Mouse (Mus musculus): ENCODE measurements around the gene Mest. TPM values are rescaled to one million over a fixed set of nuclear protein-coding genes. Genes with fewer than 3 reads are reported as not detected.

The Mest gene
- polyA plus RNA-seq, 1 experiment from 2014 or later, result 2,098 TPM

- H3K36me3 ChIP-seq (ENCODE audit: insufficient read depth, low read length), result peaks cover 33% of the 10 kb centered on the region
- H3K4me2 ChIP-seq (replicated peaks; ENCODE audit: low read depth, low read length), result peak overlapping the region; percentile 52
- H3K4me1 ChIP-seq (ENCODE audit: insufficient read depth, low read length), result peaks cover 17% of the 10 kb centered on the region
- no peaks in the 10 kb centered on the region for H3K27me3 ChIP-seq (ENCODE audit: insufficient read depth, low read length)
- H3K9ac ChIP-seq (replicated peaks; ENCODE audit: low read length), result peak overlapping the region; percentile 43; the same call in 1 of the 2 replicates
- peak; percentile 18; the same call in 1 of the 2 replicates for ATAC-seq (ENCODE audit: low FRiP score, low TSS enrichment)
- peak overlapping the region; percentile 95 for H3K27ac ChIP-seq (ENCODE audit: low read length)
- peaks cover 55% of the 10 kb centered on the region for H3K9me3 ChIP-seq (ENCODE audit: low read length)
- H3K4me3 ChIP-seq (ENCODE audit: low read length), result peak overlapping the region; percentile 17; the same call in 1 of the 2 replicates
- 54% methylated on average over 13 of the region's 13 CpGs for WGBS
These were observed 13.0 kb downstream of the Mest start for GRCm38 (mm10) chr6:30736372-30736762.

DNA sequence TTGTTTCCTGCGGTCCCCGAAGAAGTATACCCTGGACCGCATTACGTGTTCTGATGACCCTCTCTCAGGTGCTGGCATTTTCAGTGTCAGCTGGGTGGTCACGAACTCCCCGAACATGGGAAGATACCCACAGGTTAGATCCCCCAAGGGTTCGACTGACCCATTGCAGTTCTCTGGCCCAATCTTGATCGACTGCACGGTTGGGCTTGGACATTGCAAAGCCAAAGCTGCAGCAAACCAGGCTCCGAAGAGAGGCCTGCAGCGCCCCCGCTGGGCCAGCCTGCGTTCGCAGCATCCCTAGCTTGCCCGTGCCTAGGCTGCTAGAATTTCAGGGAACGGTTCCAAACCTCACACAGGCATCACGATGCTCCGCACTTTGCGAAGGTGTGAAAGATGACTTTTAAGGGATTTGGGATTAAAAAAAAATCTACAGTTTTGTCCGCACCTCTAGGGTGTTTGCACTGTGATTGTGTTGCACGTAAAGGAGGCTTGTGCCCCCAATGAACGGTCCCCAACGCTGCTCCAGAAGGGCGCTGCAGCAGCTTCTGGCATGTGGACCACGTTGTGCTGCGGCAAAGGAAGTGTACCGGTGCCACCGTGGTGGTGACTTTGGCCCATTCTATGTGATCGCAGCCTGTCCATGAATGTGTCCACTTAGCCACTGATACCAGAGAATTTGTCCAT, 13.7 kb downstream of the Mest start:
- H3K9ac ChIP-seq (replicated peaks; ENCODE audit: low read length), result peak overlapping the region; percentile 43
- H3K4me3 ChIP-seq (ENCODE audit: low read length), result peak overlapping the region; percentile 65
- H3K4me1 ChIP-seq (ENCODE audit: insufficient read depth, low read length), result peaks cover 17% of the 10 kb centered on the region
- ATAC-seq (ENCODE audit: low FRiP score, low TSS enrichment), result peak; percentile 72
- H3K27ac ChIP-seq (ENCODE audit: low read length), result peak overlapping the region; percentile 95
- H3K4me2 ChIP-seq (replicated peaks; ENCODE audit: low read depth, low read length), result peak overlapping the region; percentile 52
- H3K27me3 ChIP-seq (ENCODE audit: insufficient read depth, low read length), result no peaks in the 10 kb centered on the region
- 48% methylated on average over 29 of the region's 29 CpGs for WGBS
- H3K9me3 ChIP-seq (ENCODE audit: low read length), result peaks cover 55% of the 10 kb centered on the region
- H3K36me3 ChIP-seq (ENCODE audit: insufficient read depth, low read length), result peaks cover 36% of the 10 kb centered on the region

GRCm38 (mm10) chr6:30737548-30738463, 14.5 kb downstream of the Mest start:
- Histone ChIP-seq H3K4me1 (ENCODE audit: insufficient read depth, low read length) (peaks cover 17% of the 10 kb centered on the region), H3K9me3 (ENCODE audit: low read length) (peaks cover 55% of the 10 kb centered on the region), H3K27ac (ENCODE audit: low read length) (peak overlapping the region; percentile 95), H3K9ac (replicated peaks; ENCODE audit: low read length) (peak overlapping the region; percentile 80), H3K4me2 (replicated peaks; ENCODE audit: low read depth, low read length) (peak overlapping the region; percentile 52), H3K36me3 (ENCODE audit: insufficient read depth, low read length) (peaks cover 43% of the 10 kb centered on the region), H3K27me3 (ENCODE audit: insufficient read depth, low read length) (no peaks in the 10 kb centered on the region), H3K4me3 (ENCODE audit: low read length) (peak overlapping the region; percentile 65)
- 47% methylated on average over 66 of the region's 66 CpGs for WGBS
- ATAC-seq (ENCODE audit: low FRiP score, low TSS enrichment), result peak; percentile 76

DNA sequence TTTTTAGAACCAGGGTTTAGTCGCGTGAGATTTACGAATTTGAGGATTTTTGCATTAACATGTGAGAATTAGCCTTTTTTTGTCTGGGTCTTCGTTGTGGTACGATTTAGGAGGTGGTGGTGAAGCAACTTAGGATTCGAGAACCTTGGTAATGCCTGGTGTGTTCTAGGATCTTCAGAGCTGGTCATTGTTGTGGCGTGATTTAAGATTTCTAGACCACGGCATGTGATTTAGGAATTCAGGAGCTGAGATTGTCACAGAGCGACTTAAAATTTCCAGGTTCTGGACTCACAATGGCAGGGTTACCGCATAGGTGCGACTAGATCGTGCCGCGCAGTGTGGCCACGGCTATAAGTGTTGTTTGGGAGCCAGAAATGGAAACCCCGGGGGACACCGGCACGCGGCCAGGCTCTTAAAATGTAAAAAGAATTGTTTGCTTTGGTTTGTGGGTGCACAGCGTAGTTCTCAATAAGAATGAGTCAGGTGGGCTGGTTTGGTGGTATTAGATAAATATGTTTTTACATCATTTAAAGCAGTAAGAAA, 15.2 kb downstream of the Mest start:
- peak overlapping the region; percentile 80 for H3K9ac ChIP-seq (replicated peaks; ENCODE audit: low read length)
- no peak for ATAC-seq (ENCODE audit: low FRiP score, low TSS enrichment)
- peaks cover 17% of the 10 kb centered on the region for H3K4me1 ChIP-seq (ENCODE audit: insufficient read depth, low read length)
- peak overlapping the region; percentile 52 for H3K4me2 ChIP-seq (replicated peaks; ENCODE audit: low read depth, low read length)
- H3K27me3 ChIP-seq (ENCODE audit: insufficient read depth, low read length), result no peaks in the 10 kb centered on the region
- WGBS, result 44% methylated on average over 20 of the region's 20 CpGs
- H3K27ac ChIP-seq (ENCODE audit: low read length), result peak overlapping the region; percentile 87
- H3K4me3 ChIP-seq (ENCODE audit: low read length), result peak overlapping the region; percentile 65
- peaks cover 50% of the 10 kb centered on the region for H3K36me3 ChIP-seq (ENCODE audit: insufficient read depth, low read length)
- peaks cover 55% of the 10 kb centered on the region for H3K9me3 ChIP-seq (ENCODE audit: low read length)

GRCm38 (mm10) chr6:30739177-30739747, 15.9 kb downstream of the Mest start:
- peak overlapping the region; percentile 65 for H3K4me3 ChIP-seq (ENCODE audit: low read length)
- peaks cover 12% of the 10 kb centered on the region for H3K4me1 ChIP-seq (ENCODE audit: insufficient read depth, low read length)
- peaks cover 55% of the 10 kb centered on the region for H3K9me3 ChIP-seq (ENCODE audit: low read length)
- H3K4me2 ChIP-seq (replicated peaks; ENCODE audit: low read depth, low read length), result peak overlapping the region; percentile 52
- 48% methylated on average over 10 of the region's 10 CpGs for WGBS
- peak overlapping the region; percentile 87 for H3K27ac ChIP-seq (ENCODE audit: low read length)
- peaks cover 53% of the 10 kb centered on the region for H3K36me3 ChIP-seq (ENCODE audit: insufficient read depth, low read length)
- no peak for ATAC-seq (ENCODE audit: low FRiP score, low TSS enrichment)
- H3K9ac ChIP-seq (replicated peaks; ENCODE audit: low read length), result peak overlapping the region; percentile 80
- H3K27me3 ChIP-seq (ENCODE audit: insufficient read depth, low read length), result no peaks in the 10 kb centered on the region

DNA sequence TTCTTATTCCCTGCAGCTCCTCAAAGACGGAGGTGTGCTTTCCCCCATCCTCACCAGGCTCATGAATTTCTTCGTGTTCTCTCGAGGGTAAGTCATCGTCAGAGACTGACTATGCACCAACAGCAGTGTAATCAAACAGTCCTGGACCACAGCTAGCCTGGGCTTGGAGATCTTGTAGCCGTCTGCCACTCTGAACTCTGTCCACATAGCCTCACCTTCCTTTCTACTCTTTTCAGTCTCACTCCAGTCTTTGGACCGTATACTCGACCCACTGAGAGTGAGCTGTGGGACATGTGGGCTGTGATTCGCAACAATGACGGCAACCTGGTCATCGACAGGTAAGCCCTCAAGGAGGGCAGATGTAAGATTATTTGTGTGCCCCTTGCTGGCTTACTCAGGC, 21.5 kb downstream of the Mest start:
- no peak overlapping the region for H3K4me2 ChIP-seq (replicated peaks; ENCODE audit: low read depth, low read length)
- 71% methylated on average over 10 of the region's 10 CpGs for WGBS
- H3K27me3 ChIP-seq (ENCODE audit: insufficient read depth, low read length), result no peaks in the 10 kb centered on the region
- H3K9ac ChIP-seq (replicated peaks; ENCODE audit: low read length), result no peak overlapping the region
- H3K4me3 ChIP-seq (ENCODE audit: low read length), result no peak overlapping the region
- no peaks in the 10 kb centered on the region; the same call in 1 of the 2 replicates for H3K4me1 ChIP-seq (ENCODE audit: insufficient read depth, low read length)
- no peak overlapping the region for H3K27ac ChIP-seq (ENCODE audit: low read length)
- no peak for ATAC-seq (ENCODE audit: low FRiP score, low TSS enrichment)
- peaks cover 61% of the 10 kb centered on the region for H3K36me3 ChIP-seq (ENCODE audit: insufficient read depth, low read length)
- peaks cover 3% of the 10 kb centered on the region for H3K9me3 ChIP-seq (ENCODE audit: low read length)

GRCm38 (mm10) chr6:30745591-30745990, 22.2 kb downstream of the Mest start:
- Histone ChIP-seq H3K9me3 (ENCODE audit: low read length) (no peaks in the 10 kb centered on the region), H3K27ac (ENCODE audit: low read length) (no peak overlapping the region), H3K4me3 (ENCODE audit: low read length) (no peak overlapping the region), H3K36me3 (ENCODE audit: insufficient read depth, low read length) (peaks cover 57% of the 10 kb centered on the region), H3K4me1 (ENCODE audit: insufficient read depth, low read length) (no peaks in the 10 kb centered on the region; the same call in 1 of the 2 replicates), H3K4me2 (replicated peaks; ENCODE audit: low read depth, low read length) (no peak overlapping the region), H3K27me3 (ENCODE audit: insufficient read depth, low read length) (no peaks in the 10 kb centered on the region), H3K9ac (replicated peaks; ENCODE audit: low read length) (no peak overlapping the region)
- no peak for ATAC-seq (ENCODE audit: low FRiP score, low TSS enrichment)
- WGBS, result 40% methylated on average over 7 of the region's 7 CpGs

DNA sequence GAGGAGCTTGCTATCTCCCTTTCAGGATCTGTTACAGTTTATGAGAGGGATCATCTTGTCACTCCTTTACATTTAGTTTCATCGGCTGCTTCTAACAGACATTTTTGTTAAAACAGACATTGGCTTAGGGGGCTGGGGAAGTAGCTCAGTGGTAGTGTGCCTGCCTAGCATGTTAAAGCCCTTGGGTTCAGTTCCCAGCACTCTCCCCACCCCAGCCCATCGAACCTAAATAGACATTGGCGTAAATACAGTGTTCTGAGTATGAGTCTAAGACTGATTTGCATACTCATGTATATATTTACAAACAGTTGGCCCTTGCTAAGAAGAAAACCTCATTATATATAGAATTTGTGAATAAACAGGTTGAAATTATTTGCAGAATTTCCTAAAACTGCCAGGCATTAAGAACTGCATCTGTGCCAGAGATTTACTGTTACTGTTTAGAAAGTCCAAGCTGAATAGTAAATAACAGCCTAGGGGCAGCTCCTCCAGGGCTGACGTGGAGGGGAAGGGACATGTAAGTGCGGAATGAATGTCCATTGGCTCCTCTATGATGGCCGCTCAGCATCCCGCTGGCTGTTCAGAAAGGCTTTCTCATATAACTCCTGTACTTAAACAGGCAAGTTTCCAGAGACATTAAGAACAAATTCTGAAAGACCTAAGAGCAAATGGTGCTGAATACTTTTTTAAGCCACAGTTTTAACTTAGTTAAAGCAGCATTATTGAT, 24.4 kb downstream of the Mest start:
- H3K36me3 ChIP-seq (ENCODE audit: insufficient read depth, low read length), result peaks cover 43% of the 10 kb centered on the region
- WGBS, result 74% methylated on average over 7 of the region's 7 CpGs
- no peak overlapping the region for H3K9ac ChIP-seq (replicated peaks; ENCODE audit: low read length)
- H3K9me3 ChIP-seq (ENCODE audit: low read length), result no peaks in the 10 kb centered on the region
- no peaks in the 10 kb centered on the region for H3K4me1 ChIP-seq (ENCODE audit: insufficient read depth, low read length)
- H3K4me3 ChIP-seq (ENCODE audit: low read length), result no peak overlapping the region
- no peak overlapping the region for H3K27ac ChIP-seq (ENCODE audit: low read length)
- no peak for ATAC-seq (ENCODE audit: low FRiP score, low TSS enrichment)
- no peaks in the 10 kb centered on the region for H3K27me3 ChIP-seq (ENCODE audit: insufficient read depth, low read length)
- no peak overlapping the region for H3K4me2 ChIP-seq (replicated peaks; ENCODE audit: low read depth, low read length)

GRCm38 (mm10) chr6:30748358-30748910, 25.1 kb downstream of the Mest start:
- Histone ChIP-seq H3K9me3 (ENCODE audit: low read length) (no peaks in the 10 kb centered on the region), H3K27ac (ENCODE audit: low read length) (no peak overlapping the region), H3K4me2 (replicated peaks; ENCODE audit: low read depth, low read length) (no peak overlapping the region), H3K9ac (replicated peaks; ENCODE audit: low read length) (no peak overlapping the region), H3K36me3 (ENCODE audit: insufficient read depth, low read length) (peaks cover 37% of the 10 kb centered on the region), H3K4me3 (ENCODE audit: low read length) (no peak overlapping the region), H3K4me1 (ENCODE audit: insufficient read depth, low read length) (no peaks in the 10 kb centered on the region), H3K27me3 (ENCODE audit: insufficient read depth, low read length) (no peaks in the 10 kb centered on the region)
- ATAC-seq (ENCODE audit: low FRiP score, low TSS enrichment), result no peak
- WGBS, result 78% methylated on average over 6 of the region's 6 CpGs
